In the genomic region with DNA sequence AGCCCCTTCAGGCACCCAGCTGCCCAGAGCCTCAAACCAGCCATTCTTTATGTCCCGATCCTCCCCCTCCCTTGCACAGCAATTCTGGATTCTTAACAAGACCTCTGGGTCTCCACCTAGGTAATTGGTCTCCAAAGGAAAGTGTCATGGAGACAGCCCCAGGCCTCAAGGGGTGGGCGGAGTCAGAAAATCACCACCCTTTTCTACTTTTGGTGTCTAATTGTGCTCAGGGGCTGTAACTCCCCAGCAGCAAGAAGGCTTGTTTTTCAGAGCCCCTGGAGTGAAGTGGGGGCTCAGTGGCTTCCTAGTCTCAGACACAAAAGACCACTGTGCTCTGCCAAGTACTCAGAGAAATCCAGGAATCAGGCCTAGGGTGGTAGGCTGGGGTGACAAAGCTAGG, we compare ENCODE assay signal across 13 mouse cellular contexts. TPM values are rescaled to one million over a fixed set of nuclear protein-coding genes. Genes with fewer than 3 reads are reported as not detected.
DNase-seq lines count a peak whose midpoint lies in the region; ATAC-seq and TF ChIP-seq lines count a peak whose summit lies in the region.
"Had no signal": no experiment of that assay in that cellular context is flagged by ENCODE, and none has a peak within 500 bp of the region (broad histone marks: within the 10 kb centered on the region; RNA-seq: fewer than 3 reads in every experiment).

No protein-coding gene starts in this region.

- ATAC-seq in heart, postnatal 0 days (ENCODE audit: insufficient read depth, low read depth): no peak
- ATAC-seq in midbrain, embryonic 14.5 days (ENCODE audit: low FRiP score, low TSS enrichment): no peak
- no peak for ATAC-seq in midbrain, embryonic 15.5 days (replicated peaks)
- ATAC-seq in hindbrain, embryonic 13.5 days (ENCODE audit: low FRiP score): no peak

- no peak overlapping the region for H3K4me2 ChIP-seq in heart, postnatal 0 days (ENCODE audit: low read depth, low read length)
- no peak overlapping the region for H3K4me2 ChIP-seq in midbrain, embryonic 14.5 days (ENCODE audit: low read length)
- no peak overlapping the region for H3K4me2 ChIP-seq in midbrain, embryonic 15.5 days
- no peak overlapping the region for H3K4me2 ChIP-seq in hindbrain, embryonic 13.5 days

- H3K4me3 ChIP-seq in heart, postnatal 0 days (ENCODE audit: low read depth, low read length): no peak overlapping the region
- no peak overlapping the region for H3K4me3 ChIP-seq in midbrain, embryonic 14.5 days (replicated peaks; ENCODE audit: low read depth, low read length)
- H3K4me3 ChIP-seq in midbrain, embryonic 15.5 days: no peak overlapping the region
- H3K4me3 ChIP-seq in bone marrow, adult 2 months (replicated peaks; ENCODE audit: control insufficient read depth, low read depth, low read length): no peak overlapping the region
- H3K4me3 ChIP-seq in hindbrain, embryonic 13.5 days: no peak overlapping the region

- no peak overlapping the region for H3K9ac ChIP-seq in heart, postnatal 0 days (replicated peaks; ENCODE audit: low read depth, low read length)
- no peak overlapping the region; the same call in 1 of the 2 replicates for H3K9ac ChIP-seq in midbrain, embryonic 14.5 days (replicated peaks; ENCODE audit: low read length)
- H3K9ac ChIP-seq in midbrain, embryonic 15.5 days: no peak overlapping the region
- 0 out of 2 replicates have a peak overlapping the region, but pooled peaks have one; percentile 19 for H3K9ac ChIP-seq in hindbrain, embryonic 13.5 days

- no peak for TF ChIP-seq POLR2A in bone marrow, adult 2 months (IDR thresholded peaks at IDR 0.05; ENCODE audit: borderline replicate concordance, control insufficient read depth, low read depth, low read length)

- DNase-seq in heart, postnatal 0 days (ENCODE audit: low spot score): no peak
- DNase-seq in heart, adult 11 months: no peak
- DNase-seq in midbrain, embryonic 14.5 days: peak; percentile 19
- DNase-seq in adipocyte (ENCODE audit: low spot score): no peak
- DNase-seq in layer of hippocampus, adult 8-10 months (ENCODE audit: low spot score in 2 of 2): no peak
- DNase-seq: embryo, embryonic 11 days; gastrocnemius, postnatal 14 days; liver; right cerebral cortex, adult 18-20 months had no signal

- no peaks in the 10 kb centered on the region for H3K36me3 ChIP-seq in heart, postnatal 0 days (replicated peaks; ENCODE audit: control insufficient read depth, insufficient read depth, low read length)
- no peaks in the 10 kb centered on the region for H3K36me3 ChIP-seq in midbrain, embryonic 14.5 days (ENCODE audit: control insufficient read depth, insufficient read depth, low read length)
- no peaks in the 10 kb centered on the region for H3K36me3 ChIP-seq in midbrain, embryonic 15.5 days (replicated peaks)
- no peaks in the 10 kb centered on the region for H3K36me3 ChIP-seq in hindbrain, embryonic 13.5 days

- WGBS in heart, postnatal 0 days: 71% methylated on average over 2 of the region's 2 CpGs
- 58% methylated on average over 2 of the region's 2 CpGs for WGBS in midbrain, embryonic 14.5 days
- 49% methylated on average over 2 of the region's 2 CpGs for WGBS in midbrain, embryonic 15.5 days
- WGBS in bone marrow, adult 2 months: 69% methylated on average over 2 of the region's 2 CpGs
- WGBS in hindbrain, embryonic 13.5 days: 55% methylated on average over 2 of the region's 2 CpGs

- no peaks in the 10 kb centered on the region for H3K27me3 ChIP-seq in heart, postnatal 0 days (ENCODE audit: control insufficient read depth, insufficient read depth, low read length)
- no peaks in the 10 kb centered on the region for H3K27me3 ChIP-seq in midbrain, embryonic 14.5 days (ENCODE audit: control insufficient read depth, insufficient read depth, low read length)
- H3K27me3 ChIP-seq in midbrain, embryonic 15.5 days (replicated peaks): no peaks in the 10 kb centered on the region
- H3K27me3 ChIP-seq in hindbrain, embryonic 13.5 days: peaks cover 7% of the 10 kb centered on the region

- H3K4me1 ChIP-seq in heart, postnatal 0 days (ENCODE audit: control insufficient read depth, insufficient read depth): 0 out of 2 replicates have a peak, but pooled peaks cover 3% of the 10 kb centered on the region
- peaks cover 10% of the 10 kb centered on the region for H3K4me1 ChIP-seq in midbrain, embryonic 14.5 days (ENCODE audit: control insufficient read depth, insufficient read depth, low read length)
- peaks cover 7% of the 10 kb centered on the region for H3K4me1 ChIP-seq in midbrain, embryonic 15.5 days
- H3K4me1 ChIP-seq in bone marrow, adult 2 months (ENCODE audit: control insufficient read depth, insufficient read depth, low read length): peaks cover 5% of the 10 kb centered on the region
- peaks cover 9% of the 10 kb centered on the region for H3K4me1 ChIP-seq in hindbrain, embryonic 13.5 days (replicated peaks)

- TF ChIP-seq CTCF in heart, postnatal 0 days (IDR thresholded peaks at IDR 0.05; ENCODE audit: low read depth): no peak
- no peak for TF ChIP-seq CTCF in bone marrow, adult 2 months (IDR thresholded peaks at IDR 0.05; ENCODE audit: control insufficient read depth, insufficient read depth, low read length)

- H3K27ac ChIP-seq in heart, postnatal 0 days (ENCODE audit: low read depth): peak overlapping the region; percentile 61; the same call in 1 of the 2 replicates
- H3K27ac ChIP-seq in midbrain, embryonic 14.5 days (replicated peaks; ENCODE audit: low read depth, low read length): no peak overlapping the region
- no peak overlapping the region for H3K27ac ChIP-seq in midbrain, embryonic 15.5 days
- peak overlapping the region; percentile 31 for H3K27ac ChIP-seq in bone marrow, adult 2 months (ENCODE audit: control insufficient read depth, insufficient read depth, low read depth, low read length, poor library complexity)
- H3K27ac ChIP-seq in hindbrain, embryonic 13.5 days: no peak overlapping the region

- H3K9me3 ChIP-seq in heart, postnatal 0 days (replicated peaks; ENCODE audit: control insufficient read depth, low read length): no peaks in the 10 kb centered on the region
- no peaks in the 10 kb centered on the region for H3K9me3 ChIP-seq in midbrain, embryonic 14.5 days (ENCODE audit: control insufficient read depth, low read length)
- H3K9me3 ChIP-seq in midbrain, embryonic 15.5 days: no peaks in the 10 kb centered on the region
- H3K9me3 ChIP-seq in hindbrain, embryonic 13.5 days: no peaks in the 10 kb centered on the region

- TF ChIP-seq EP300 in heart, postnatal 0 days (IDR thresholded peaks at IDR 0.05; ENCODE audit: low read depth): no peak

RNA-seq across cellular contexts. Expression of gene Ttll10, which starts 11.5 kb away (rescaled TPM):
- not detected in 2 replicates for total RNA-seq in heart, postnatal 0 days (2014; rRNA removed; ENCODE audit: low replicate concordance)
- 0.08 TPM in 1 of 2 replicates, not detected in the other for polyA plus RNA-seq in heart, postnatal 0 days (2015; fragmentation: Nextera tagmentation; extraction: Ambion mirVana)
- polyA plus RNA-seq in midbrain, embryonic 14.5 days (2014; fragmentation: Nextera tagmentation; extraction: Ambion mirVana): 0.28 TPM in 1 of 2 replicates, not detected in the other
- not detected in 2 replicates for polyA plus RNA-seq in midbrain, embryonic 15.5 days (2015; fragmentation: Nextera tagmentation; extraction: Ambion mirVana)
- polyA plus RNA-seq in bone marrow, adult 2 months (2011; ENCODE audit: insufficient read depth, insufficient read length, low replicate concordance, missing spikeins): not detected in 2 replicates
- polyA plus RNA-seq in hindbrain, embryonic 13.5 days (2015; fragmentation: Nextera tagmentation; extraction: Ambion mirVana): not detected in 2 replicates
- total RNA-seq in layer of hippocampus, adult 8-10 months (2022): under 1 TPM in 3 of 4 experiments, not detected in 1; 0.27 to 0.80 (median 0.45) TPM
- total RNA-seq: gastrocnemius, postnatal 14 days; megakaryocyte-erythroid progenitor cell, adult 5-6 weeks had no signal

RNA-seq across cellular contexts. Expression of gene 9430015G10Rik, which starts 39.1 kb away (rescaled TPM):
- total RNA-seq in heart, postnatal 0 days (2014; rRNA removed; ENCODE audit: low replicate concordance): 6.7 and 14.6 TPM in 2 replicates
- polyA plus RNA-seq in heart, postnatal 0 days (2015; fragmentation: Nextera tagmentation; extraction: Ambion mirVana): 3.8 and 4.3 TPM in 2 replicates
- polyA plus RNA-seq in midbrain, embryonic 14.5 days (2014; fragmentation: Nextera tagmentation; extraction: Ambion mirVana): 26.1 and 32.8 TPM in 2 replicates
- polyA plus RNA-seq in midbrain, embryonic 15.5 days (2015; fragmentation: Nextera tagmentation; extraction: Ambion mirVana): 37.6 TPM in 2 replicates
- polyA plus RNA-seq in bone marrow, adult 2 months (2011; ENCODE audit: insufficient read depth, insufficient read length, low replicate concordance, missing spikeins): 18.8 and 30.8 TPM in 2 replicates
- polyA plus RNA-seq in hindbrain, embryonic 13.5 days (2015; fragmentation: Nextera tagmentation; extraction: Ambion mirVana): 32.1 and 32.7 TPM in 2 replicates
- 10 to 100 TPM; 28.2 to 49.7 (median 35.9) TPM for total RNA-seq in layer of hippocampus, adult 8-10 months (2022)

RNA-seq across cellular contexts. Expression of gene Tnfrsf18, which starts 44.8 kb away (rescaled TPM):
- total RNA-seq in heart, postnatal 0 days (2014; rRNA removed; ENCODE audit: low replicate concordance): 2.2 TPM in 1 of 2 replicates, not detected in the other
- polyA plus RNA-seq in heart, postnatal 0 days (2015; fragmentation: Nextera tagmentation; extraction: Ambion mirVana): 0.88 and 1.00 TPM in 2 replicates
- polyA plus RNA-seq in midbrain, embryonic 14.5 days (2014; fragmentation: Nextera tagmentation; extraction: Ambion mirVana): 1.4 and 2.4 TPM in 2 replicates
- 3.2 and 3.6 TPM in 2 replicates for polyA plus RNA-seq in midbrain, embryonic 15.5 days (2015; fragmentation: Nextera tagmentation; extraction: Ambion mirVana)
- polyA plus RNA-seq in bone marrow, adult 2 months (2011; ENCODE audit: insufficient read depth, insufficient read length, low replicate concordance, missing spikeins): 7.9 and 8.0 TPM in 2 replicates
- polyA plus RNA-seq in hindbrain, embryonic 13.5 days (2015; fragmentation: Nextera tagmentation; extraction: Ambion mirVana): 2.3 and 2.9 TPM in 2 replicates
- total RNA-seq in layer of hippocampus, adult 8-10 months (2022): not detected
- total RNA-seq: gastrocnemius, postnatal 14 days had no signal

RNA-seq across cellular contexts. Expression of gene Tnfrsf4, which starts 57.1 kb away (rescaled TPM):
- total RNA-seq in heart, postnatal 0 days (2014; rRNA removed; ENCODE audit: low replicate concordance): not detected in 2 replicates
- polyA plus RNA-seq in heart, postnatal 0 days (2015; fragmentation: Nextera tagmentation; extraction: Ambion mirVana): 0.26 and 0.31 TPM in 2 replicates
- polyA plus RNA-seq in midbrain, embryonic 14.5 days (2014; fragmentation: Nextera tagmentation; extraction: Ambion mirVana): 0.47 and 0.49 TPM in 2 replicates
- polyA plus RNA-seq in midbrain, embryonic 15.5 days (2015; fragmentation: Nextera tagmentation; extraction: Ambion mirVana): 0.56 and 0.83 TPM in 2 replicates
- 6.4 and 12.4 TPM in 2 replicates for polyA plus RNA-seq in bone marrow, adult 2 months (2011; ENCODE audit: insufficient read depth, insufficient read length, low replicate concordance, missing spikeins)
- 0.55 and 1.0 TPM in 2 replicates for polyA plus RNA-seq in hindbrain, embryonic 13.5 days (2015; fragmentation: Nextera tagmentation; extraction: Ambion mirVana)
- total RNA-seq in layer of hippocampus, adult 8-10 months (2022): 1 to 10 TPM; 1.1 to 3.5 (median 2.0) TPM

RNA-seq across cellular contexts. Expression of gene Rnf223, which starts 59.6 kb away (rescaled TPM):
- not detected in 2 replicates for total RNA-seq in heart, postnatal 0 days (2014; rRNA removed; ENCODE audit: low replicate concordance)
- not detected in 2 replicates for polyA plus RNA-seq in heart, postnatal 0 days (2015; fragmentation: Nextera tagmentation; extraction: Ambion mirVana)
- 0.81 and 0.92 TPM in 2 replicates for polyA plus RNA-seq in midbrain, embryonic 14.5 days (2014; fragmentation: Nextera tagmentation; extraction: Ambion mirVana)
- polyA plus RNA-seq in midbrain, embryonic 15.5 days (2015; fragmentation: Nextera tagmentation; extraction: Ambion mirVana): 0.62 and 0.83 TPM in 2 replicates
- 0.85 TPM in 1 of 2 replicates, not detected in the other for polyA plus RNA-seq in bone marrow, adult 2 months (2011; ENCODE audit: insufficient read depth, insufficient read length, low replicate concordance, missing spikeins)
- polyA plus RNA-seq in hindbrain, embryonic 13.5 days (2015; fragmentation: Nextera tagmentation; extraction: Ambion mirVana): 0.53 and 0.66 TPM in 2 replicates
- total RNA-seq in layer of hippocampus, adult 8-10 months (2022): 1 to 10 TPM in 2 of 4 experiments, under 1 TPM in 2; 0.49 to 2.0 (median 0.81) TPM
- total RNA-seq: gastrocnemius, postnatal 14 days had no signal

Comparison
In these comparisons a context has a peak if more than half of its experiments do, and no peak if none do; other contexts are left out.
1. H3K27ac ChIP-seq: peak in heart, postnatal 0 days (single experiment) and bone marrow, adult 2 months (single experiment); none in midbrain, embryonic 14.5 days (single experiment), midbrain, embryonic 15.5 days (single experiment) and hindbrain, embryonic 13.5 days (single experiment).